Mouse (Mus musculus) lung, postnatal 0 days (tissue): ENCODE data around the gene Mrpl49.
A peak's percentile ranks its signal among the peaks of the same experiment; 100 is the strongest.

ENCODE experiments used
- CTCF ChIP-seq: IDR thresholded peaks from 2 replicates; pipeline ENCODE4 v1.5.1; 2016; ENCODE audit warnings: antibody characterized with exemption, mild to moderate bottlenecking
- EP300 ChIP-seq: IDR thresholded peaks from 2 replicates; pipeline ENCODE4 v1.6.1; 2016; ENCODE audit warnings: antibody characterized with exemption, mild to moderate bottlenecking, control low read depth

DNA sequence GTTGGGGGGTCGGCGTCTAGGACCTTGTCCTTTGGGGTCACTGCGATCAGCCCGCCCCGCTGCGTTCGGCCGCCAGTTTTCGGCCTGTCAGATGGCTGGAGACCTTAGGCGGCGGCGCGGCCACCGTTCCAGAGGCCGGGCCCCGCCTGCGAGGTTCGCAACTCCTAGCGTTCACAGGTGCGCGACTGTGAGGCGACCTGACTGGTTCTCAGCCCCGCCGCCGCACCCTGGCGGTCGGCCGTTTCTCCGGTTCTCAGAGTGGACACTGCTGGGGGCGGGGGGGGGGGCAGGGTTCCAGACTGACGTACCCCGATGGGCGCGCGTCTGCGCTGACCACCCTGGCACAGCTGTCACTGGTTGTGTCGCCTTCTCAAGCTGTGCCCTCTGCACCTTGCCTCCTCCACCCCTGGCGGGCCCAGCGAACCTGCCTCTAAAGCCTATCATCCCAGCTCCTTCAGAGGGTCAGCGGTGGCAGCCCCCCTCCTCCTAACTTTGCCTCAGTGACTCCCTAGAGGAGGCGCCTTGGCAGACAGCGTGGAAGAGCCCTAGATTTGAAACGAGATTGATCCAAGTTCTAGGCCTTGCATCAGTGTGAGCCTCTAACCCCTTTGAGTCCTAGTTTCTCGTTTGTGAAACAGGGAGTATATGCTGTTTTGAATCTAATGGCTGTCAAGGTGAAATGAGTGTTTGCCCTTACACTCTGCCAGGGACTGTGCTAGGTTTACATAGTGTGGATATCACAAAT lies 10.3 kb downstream of the Mrpl49 start:
- TF ChIP-seq CTCF (peak; percentile 34; the same call in 1 of the 2 replicates), EP300 (no peak)
